Mouse (Mus musculus): ENCODE measurements at regions not wholly inside any gene's neighbourhood (a gene's known extent, or its start where the extent isn't known, plus 50 kb on each side); places are given as distances from the start of the nearest gene placed in this dataset.

DNA sequence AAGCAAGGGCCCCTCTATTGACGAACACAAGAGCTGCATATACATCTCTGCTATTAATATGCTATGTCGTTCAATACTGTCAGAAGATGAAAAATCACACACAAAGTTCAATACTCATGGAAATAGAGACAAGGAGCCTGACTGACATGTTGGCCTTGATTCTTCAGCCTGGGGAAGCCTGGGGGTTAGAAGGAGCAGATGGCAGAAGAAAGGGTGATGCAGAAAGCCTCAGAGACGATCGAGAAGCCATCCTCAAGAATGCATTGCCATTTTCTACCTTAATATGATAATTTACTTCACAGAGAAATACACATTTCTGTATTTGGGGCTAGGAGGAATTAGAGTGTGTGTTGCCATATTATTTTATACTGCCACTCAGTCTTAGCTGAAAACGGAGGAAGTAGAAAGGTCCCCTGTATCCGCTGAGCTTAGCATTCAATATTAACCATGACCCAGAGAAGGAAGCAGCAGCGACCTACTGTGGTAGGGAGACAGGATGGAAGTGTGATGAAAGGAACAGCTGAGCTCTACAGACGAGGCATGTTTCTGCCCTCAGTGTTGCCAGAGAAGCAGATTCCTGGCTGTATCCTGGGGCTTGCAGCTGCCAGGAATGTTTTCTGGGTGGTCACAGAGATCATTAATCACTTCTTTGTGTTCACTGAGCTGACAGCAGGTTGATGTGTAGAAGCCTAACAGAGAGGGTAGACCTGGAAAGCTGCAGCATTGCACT, 105.2 kb downstream of the Lrig3 start:
- DNase-seq (ENCODE audit: extremely low read depth, low read depth, low spot score) = no peak
- no peak overlapping the region for H3K4me3 ChIP-seq (ENCODE audit: insufficient read depth, low read depth, low read length)

DNA sequence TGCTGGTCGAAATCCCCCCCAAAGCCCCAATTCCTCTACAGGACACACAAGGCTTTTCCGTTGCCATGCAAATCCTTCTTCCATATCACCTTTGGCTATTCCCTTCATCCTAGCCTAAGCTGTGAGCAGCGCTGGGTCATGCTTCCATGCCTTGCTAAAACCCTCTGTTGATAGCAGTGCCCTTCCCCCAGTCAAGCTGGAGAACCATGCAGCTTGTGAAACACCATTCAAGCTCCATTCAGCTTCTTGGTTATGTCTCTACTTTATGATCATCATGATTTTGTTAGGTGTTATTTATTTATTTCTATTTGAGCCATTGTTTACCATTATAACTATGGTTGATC, 105.7 kb downstream of the Lrig3 start:
- H3K4me1 ChIP-seq (ENCODE audit: control insufficient read depth, insufficient read depth, low read length) = no peaks in the 10 kb centered on the region
- 76% methylated on average over 3 of the region's 3 CpGs for WGBS

More for the DNA sequence above, 105.2 kb downstream of the Lrig3 start:
- Histone ChIP-seq H3K27ac (replicated peaks; ENCODE audit: insufficient read depth, low read depth, low read length) (no peak overlapping the region), H3K36me3 (ENCODE audit: control insufficient read depth, insufficient read depth, low read length) (no peaks in the 10 kb centered on the region), H3K9ac (ENCODE audit: low read depth, low read length) (no peak overlapping the region), H3K79me2 (ENCODE audit: control insufficient read depth, insufficient read depth, low read length) (no peaks in the 10 kb centered on the region), H3K27me3 (ENCODE audit: control insufficient read depth, insufficient read depth, low read length) (no peaks in the 10 kb centered on the region), H3K4me1 (ENCODE audit: control insufficient read depth, insufficient read depth, low read length) (no peaks in the 10 kb centered on the region)
- 67% methylated on average over 8 of the region's 8 CpGs for WGBS
- TF ChIP-seq POLR2A (IDR thresholded peaks at IDR 0.05; ENCODE audit: extremely low read depth, insufficient read depth, low read length) (no peak), CTCF (IDR thresholded peaks at IDR 0.05; ENCODE audit: low read depth, low read length) (no peak)

DNA sequence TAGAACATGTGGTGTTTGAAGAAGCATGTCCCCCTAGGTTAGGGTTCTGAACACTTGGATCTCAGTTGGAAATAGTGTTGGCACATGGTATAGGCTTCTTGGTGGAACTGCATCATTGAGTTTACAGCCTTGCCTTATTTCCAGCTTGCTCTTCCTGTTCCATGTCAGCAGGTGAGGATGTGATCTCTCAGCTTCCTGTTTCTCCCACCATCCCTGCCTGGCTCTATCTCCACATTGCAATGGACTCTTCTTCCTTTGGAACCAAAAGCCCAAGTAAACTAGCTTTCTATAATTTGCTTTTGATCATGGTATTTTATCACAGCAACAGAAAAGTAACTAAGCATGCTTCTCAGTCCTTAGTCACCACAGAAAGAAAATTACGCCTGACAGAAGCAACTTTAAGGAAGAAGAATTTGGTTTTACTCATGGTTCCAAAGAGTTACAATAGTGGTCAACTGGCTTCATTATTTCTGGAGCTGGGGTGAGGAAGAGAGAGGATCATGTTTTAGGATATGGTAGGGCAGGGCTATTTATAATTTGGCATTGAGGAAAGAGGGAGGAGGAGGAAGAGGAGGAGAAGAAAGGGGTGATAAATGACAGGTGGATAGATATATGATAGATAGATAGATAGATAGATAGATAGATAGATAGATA, 111.5 kb downstream of the Lrig3 start:
- H3K4me3 ChIP-seq (ENCODE audit: insufficient read depth, low read depth, low read length) = no peak overlapping the region
- no peak overlapping the region for H3K27ac ChIP-seq (replicated peaks; ENCODE audit: insufficient read depth, low read depth, low read length)
- H3K4me1 ChIP-seq (ENCODE audit: control insufficient read depth, insufficient read depth, low read length) = no peaks in the 10 kb centered on the region
- WGBS = 88% methylated on average over 1 of the region's 1 CpGs
- no peaks in the 10 kb centered on the region for H3K36me3 ChIP-seq (ENCODE audit: control insufficient read depth, insufficient read depth, low read length)
- no peak for DNase-seq (ENCODE audit: extremely low read depth, low read depth, low spot score)
- no peaks in the 10 kb centered on the region for H3K79me2 ChIP-seq (ENCODE audit: control insufficient read depth, insufficient read depth, low read length)
- TF ChIP-seq CTCF (IDR thresholded peaks at IDR 0.05; ENCODE audit: low read depth, low read length) (no peak), POLR2A (IDR thresholded peaks at IDR 0.05; ENCODE audit: extremely low read depth, insufficient read depth, low read length) (no peak)
- no peak overlapping the region for H3K9ac ChIP-seq (ENCODE audit: low read depth, low read length)
- no peaks in the 10 kb centered on the region for H3K27me3 ChIP-seq (ENCODE audit: control insufficient read depth, insufficient read depth, low read length)

More for the DNA sequence above, 105.7 kb downstream of the Lrig3 start:
- H3K27me3 ChIP-seq (ENCODE audit: control insufficient read depth, insufficient read depth, low read length) = no peaks in the 10 kb centered on the region
- H3K4me3 ChIP-seq (ENCODE audit: insufficient read depth, low read depth, low read length) = no peak overlapping the region
- H3K27ac ChIP-seq (replicated peaks; ENCODE audit: insufficient read depth, low read depth, low read length) = no peak overlapping the region
- H3K36me3 ChIP-seq (ENCODE audit: control insufficient read depth, insufficient read depth, low read length) = no peaks in the 10 kb centered on the region
- DNase-seq (ENCODE audit: extremely low read depth, low read depth, low spot score) = no peak
- no peaks in the 10 kb centered on the region for H3K79me2 ChIP-seq (ENCODE audit: control insufficient read depth, insufficient read depth, low read length)
- TF ChIP-seq POLR2A (IDR thresholded peaks at IDR 0.05; ENCODE audit: extremely low read depth, insufficient read depth, low read length) = no peak
- no peak for TF ChIP-seq CTCF (IDR thresholded peaks at IDR 0.05; ENCODE audit: low read depth, low read length)
- no peak overlapping the region for H3K9ac ChIP-seq (ENCODE audit: low read depth, low read length)

GRCm38 (mm10) chr10:126082576-126082975, 116.6 kb downstream of the Lrig3 start:
- 88% methylated on average over 11 of the region's 11 CpGs for WGBS

GRCm38 (mm10) chr10:126086684-126087083, 120.7 kb downstream of the Lrig3 start:
- Histone ChIP-seq H3K9ac (ENCODE audit: low read depth, low read length) (no peak overlapping the region), H3K4me1 (ENCODE audit: control insufficient read depth, insufficient read depth, low read length) (no peaks in the 10 kb centered on the region), H3K4me3 (ENCODE audit: insufficient read depth, low read depth, low read length) (no peak overlapping the region), H3K79me2 (ENCODE audit: control insufficient read depth, insufficient read depth, low read length) (no peaks in the 10 kb centered on the region), H3K36me3 (ENCODE audit: control insufficient read depth, insufficient read depth, low read length) (no peaks in the 10 kb centered on the region), H3K27ac (replicated peaks; ENCODE audit: insufficient read depth, low read depth, low read length) (no peak overlapping the region), H3K27me3 (ENCODE audit: control insufficient read depth, insufficient read depth, low read length) (no peaks in the 10 kb centered on the region)
- peak; percentile 6 for DNase-seq (ENCODE audit: extremely low read depth, low read depth, low spot score)
- TF ChIP-seq POLR2A (IDR thresholded peaks at IDR 0.05; ENCODE audit: extremely low read depth, insufficient read depth, low read length) (no peak), CTCF (IDR thresholded peaks at IDR 0.05; ENCODE audit: low read depth, low read length) (peak; percentile 28; the same call in 1 of the 2 replicates)
- WGBS = 83% methylated on average over 5 of the region's 5 CpGs

More at GRCm38 (mm10) chr10:126082576-126082975, 116.6 kb downstream of the Lrig3 start:
- H3K36me3 ChIP-seq (ENCODE audit: control insufficient read depth, insufficient read depth, low read length) = no peaks in the 10 kb centered on the region
- no peak overlapping the region for H3K4me3 ChIP-seq (ENCODE audit: insufficient read depth, low read depth, low read length)
- TF ChIP-seq POLR2A (IDR thresholded peaks at IDR 0.05; ENCODE audit: extremely low read depth, insufficient read depth, low read length) = no peak
- TF ChIP-seq CTCF (IDR thresholded peaks at IDR 0.05; ENCODE audit: low read depth, low read length) = no peak
- no peak overlapping the region for H3K27ac ChIP-seq (replicated peaks; ENCODE audit: insufficient read depth, low read depth, low read length)
- no peak for DNase-seq (ENCODE audit: extremely low read depth, low read depth, low spot score)
- H3K9ac ChIP-seq (ENCODE audit: low read depth, low read length) = no peak overlapping the region
- H3K79me2 ChIP-seq (ENCODE audit: control insufficient read depth, insufficient read depth, low read length) = no peaks in the 10 kb centered on the region
- H3K4me1 ChIP-seq (ENCODE audit: control insufficient read depth, insufficient read depth, low read length) = no peaks in the 10 kb centered on the region
- H3K27me3 ChIP-seq (ENCODE audit: control insufficient read depth, insufficient read depth, low read length) = no peaks in the 10 kb centered on the region
